Mouse (Mus musculus): ENCODE measurements around the gene Morc1. TPM values are rescaled to one million over a fixed set of nuclear protein-coding genes. Genes with fewer than 3 reads are reported as not detected.

The Morc1 gene
- polyA plus RNA-seq, 1 experiment from 2014 or later = not detected

DNA sequence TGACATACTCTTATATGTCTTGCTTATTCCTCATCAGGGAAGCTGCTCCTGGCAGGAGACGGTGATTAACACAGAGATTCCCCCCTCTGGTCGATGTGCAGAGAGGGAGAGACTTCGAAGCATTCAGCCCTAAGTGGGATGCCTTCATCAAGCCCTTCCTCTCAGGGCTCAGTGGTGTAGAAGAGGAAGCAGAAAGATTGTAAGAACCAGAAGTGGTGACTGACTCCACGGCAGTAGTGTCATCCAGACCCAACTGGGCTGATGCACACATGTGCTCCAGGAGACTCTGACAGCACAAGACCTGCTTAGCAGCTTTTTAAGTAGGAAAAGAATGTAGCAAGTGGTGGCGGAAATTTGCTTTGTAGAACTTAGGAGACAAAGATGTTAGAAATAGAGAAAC, 143.0 kb downstream of the Morc1 start:
- no peak overlapping the region for H3K4me3 ChIP-seq (ENCODE audit: inconsistent target)
- H3K27ac ChIP-seq = no peak overlapping the region
- no peaks in the 10 kb centered on the region for H3K36me3 ChIP-seq (ENCODE audit: inconsistent target)
- no peaks in the 10 kb centered on the region for H3K79me2 ChIP-seq (ENCODE audit: inconsistent target)
- WGBS (ENCODE audit: missing documents) = 35% methylated on average over 5 of the region's 5 CpGs

DNA sequence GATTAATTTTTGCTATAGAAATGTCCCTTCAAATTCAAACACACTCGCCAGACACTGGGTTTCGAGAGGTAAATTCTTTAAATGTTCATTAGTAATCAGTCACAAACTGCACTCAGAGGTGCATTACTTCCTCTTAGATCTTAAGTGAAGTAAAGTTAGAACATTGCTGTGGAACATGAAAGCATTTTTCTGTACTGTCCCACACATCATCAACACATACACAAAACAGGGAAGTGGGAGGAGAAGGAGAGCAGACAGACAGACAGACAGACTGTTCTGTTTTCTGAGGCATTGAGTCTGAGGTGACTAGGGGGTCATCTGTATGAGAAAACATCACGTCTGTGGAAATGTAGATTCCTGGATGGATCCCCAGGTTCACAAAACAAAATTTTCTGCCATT, 143.5 kb downstream of the Morc1 start:
- no peak overlapping the region for H3K27ac ChIP-seq
- H3K36me3 ChIP-seq (ENCODE audit: inconsistent target) = no peaks in the 10 kb centered on the region
- 35% methylated on average over 3 of the region's 3 CpGs for WGBS (ENCODE audit: missing documents)
- no peak overlapping the region for H3K4me3 ChIP-seq (ENCODE audit: inconsistent target)
- H3K79me2 ChIP-seq (ENCODE audit: inconsistent target) = no peaks in the 10 kb centered on the region

DNA sequence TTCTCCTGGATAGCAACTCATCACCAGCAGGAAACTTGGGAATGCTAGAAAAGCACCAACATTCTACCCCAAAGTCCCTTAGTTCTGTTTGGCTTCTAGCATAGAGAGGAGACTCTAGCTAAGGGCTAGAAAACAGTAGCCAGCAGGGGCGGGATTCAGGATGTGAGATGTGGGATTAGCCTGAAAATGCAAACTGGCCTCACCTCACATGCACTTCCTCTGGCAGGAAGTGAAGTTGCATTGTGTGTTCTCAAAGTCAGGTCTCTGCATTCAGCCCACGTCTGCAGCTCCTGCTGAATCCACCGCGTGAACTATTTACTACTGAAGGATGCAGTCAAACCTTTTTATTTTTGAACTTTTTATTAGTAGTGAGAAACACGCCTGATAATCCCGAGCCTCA, 154.3 kb downstream of the Morc1 start:
- WGBS (ENCODE audit: missing documents) = 22% methylated on average over 6 of the region's 6 CpGs
- H3K4me3 ChIP-seq (ENCODE audit: inconsistent target) = no peak overlapping the region
- no peaks in the 10 kb centered on the region for H3K79me2 ChIP-seq (ENCODE audit: inconsistent target)
- no peak overlapping the region for H3K27ac ChIP-seq
- H3K36me3 ChIP-seq (ENCODE audit: inconsistent target) = no peaks in the 10 kb centered on the region

DNA sequence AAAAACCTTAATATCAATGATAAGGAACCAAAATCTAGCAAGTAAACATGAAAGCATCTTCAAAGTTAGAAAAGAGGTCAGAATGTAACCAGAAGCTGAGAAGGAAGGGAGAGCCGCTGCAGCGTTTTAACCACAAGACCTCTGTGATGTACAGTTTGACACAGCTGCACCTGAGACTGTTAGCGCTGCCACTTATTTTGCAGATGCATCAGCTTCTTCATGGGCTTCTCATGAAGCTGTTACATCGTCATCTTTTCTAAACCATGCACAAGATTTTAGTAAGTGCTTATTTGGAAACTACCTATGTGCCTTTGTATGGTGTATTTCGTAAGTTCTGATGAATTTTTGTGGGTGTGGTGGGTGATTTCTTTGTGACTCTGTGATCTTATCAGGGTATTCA, 163.4 kb downstream of the Morc1 start:
- Histone ChIP-seq H3K79me2 (ENCODE audit: inconsistent target) (no peaks in the 10 kb centered on the region), H3K36me3 (ENCODE audit: inconsistent target) (no peaks in the 10 kb centered on the region), H3K27ac (no peak overlapping the region), H3K4me3 (ENCODE audit: inconsistent target) (no peak overlapping the region)
- WGBS (ENCODE audit: missing documents) = 46% methylated on average over 5 of the region's 5 CpGs

DNA sequence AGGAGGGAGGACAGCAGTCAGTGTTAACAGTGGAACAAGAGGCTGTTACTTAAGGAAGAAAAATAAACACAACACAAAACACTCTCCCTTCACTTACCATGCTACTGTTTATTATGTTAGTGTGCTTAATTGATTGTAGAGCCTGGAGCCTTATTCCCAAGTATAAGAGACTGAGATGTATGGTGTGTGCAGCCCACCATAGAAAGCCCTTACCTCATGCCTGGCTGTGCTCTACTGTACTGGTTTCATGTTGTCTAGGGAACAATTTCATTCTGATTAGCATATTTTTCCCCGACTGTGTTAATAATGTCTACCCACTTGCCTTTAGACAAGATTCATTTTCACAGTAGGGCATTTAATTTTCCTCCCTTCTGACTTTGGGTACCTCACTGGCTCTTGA, 164.2 kb downstream of the Morc1 start:
- Histone ChIP-seq H3K36me3 (ENCODE audit: inconsistent target) (no peaks in the 10 kb centered on the region), H3K27ac (no peak overlapping the region), H3K4me3 (ENCODE audit: inconsistent target) (no peak overlapping the region), H3K79me2 (ENCODE audit: inconsistent target) (no peaks in the 10 kb centered on the region)
- 94% methylated on average over 1 of the region's 1 CpGs for WGBS (ENCODE audit: missing documents)

DNA sequence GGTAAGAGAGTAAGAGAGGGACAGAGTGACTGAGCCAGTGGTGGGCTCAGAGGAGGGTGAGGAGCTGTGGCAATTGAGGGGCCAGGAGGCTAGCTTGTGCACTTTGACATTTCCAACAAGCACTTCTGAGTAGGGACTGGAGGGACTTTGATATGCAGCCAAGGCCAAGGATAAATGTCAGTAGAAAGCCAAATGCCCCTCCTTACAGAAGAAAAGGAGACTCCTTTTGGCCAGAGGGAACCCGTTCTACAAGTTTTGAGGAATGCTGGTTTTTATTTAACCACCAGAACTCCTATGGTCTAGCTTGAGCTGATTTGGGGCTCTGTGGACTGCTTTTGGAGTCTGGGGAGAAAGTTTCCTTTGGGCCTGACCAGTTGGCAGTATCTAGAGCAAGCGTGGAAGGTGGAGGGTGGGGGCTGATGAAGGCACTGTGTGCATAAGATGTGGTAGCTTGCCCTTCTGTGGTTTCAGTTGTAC, 172.7 kb downstream of the Morc1 start:
- no peaks in the 10 kb centered on the region for H3K36me3 ChIP-seq (ENCODE audit: inconsistent target)
- WGBS (ENCODE audit: missing documents) = 94% methylated on average over 2 of the region's 2 CpGs

DNA sequence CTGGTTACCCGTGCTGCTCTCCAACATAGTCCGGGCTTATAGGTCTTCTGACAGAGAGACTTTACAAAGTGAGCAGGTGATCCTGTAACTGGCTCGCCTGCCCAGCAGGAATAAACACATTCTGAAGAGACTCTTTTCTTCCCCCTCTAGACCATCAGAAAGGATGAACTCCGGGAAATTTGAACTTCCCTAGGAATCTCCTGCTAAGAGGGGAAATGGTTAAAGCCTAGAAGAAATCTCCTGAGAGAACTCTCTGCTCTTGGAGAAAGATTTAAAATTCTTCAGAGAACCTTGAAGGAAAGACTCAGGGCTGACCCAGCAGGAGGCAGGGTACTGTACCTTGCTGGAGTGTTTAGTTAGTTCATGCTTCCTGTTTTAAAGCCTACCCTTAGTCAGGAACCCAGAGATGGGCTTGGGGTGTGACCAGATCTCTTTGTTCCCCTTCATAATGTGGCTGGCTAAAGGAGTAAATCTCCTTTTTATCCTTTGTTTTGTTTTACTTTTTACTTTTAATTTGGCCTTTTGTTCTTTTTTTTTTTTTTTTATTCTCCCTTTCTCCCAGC, 175.5 kb downstream of the Morc1 start:
- WGBS (ENCODE audit: missing documents) = 84% methylated on average over 4 of the region's 4 CpGs
- Histone ChIP-seq H3K79me2 (ENCODE audit: inconsistent target) (no peaks in the 10 kb centered on the region), H3K4me3 (ENCODE audit: inconsistent target) (no peak overlapping the region), H3K27ac (no peak overlapping the region), H3K36me3 (ENCODE audit: inconsistent target) (no peaks in the 10 kb centered on the region)

More for the DNA sequence above, 172.7 kb downstream of the Morc1 start:
- H3K79me2 ChIP-seq (ENCODE audit: inconsistent target) = no peaks in the 10 kb centered on the region
- no peak overlapping the region for H3K4me3 ChIP-seq (ENCODE audit: inconsistent target)
- no peak overlapping the region for H3K27ac ChIP-seq

DNA sequence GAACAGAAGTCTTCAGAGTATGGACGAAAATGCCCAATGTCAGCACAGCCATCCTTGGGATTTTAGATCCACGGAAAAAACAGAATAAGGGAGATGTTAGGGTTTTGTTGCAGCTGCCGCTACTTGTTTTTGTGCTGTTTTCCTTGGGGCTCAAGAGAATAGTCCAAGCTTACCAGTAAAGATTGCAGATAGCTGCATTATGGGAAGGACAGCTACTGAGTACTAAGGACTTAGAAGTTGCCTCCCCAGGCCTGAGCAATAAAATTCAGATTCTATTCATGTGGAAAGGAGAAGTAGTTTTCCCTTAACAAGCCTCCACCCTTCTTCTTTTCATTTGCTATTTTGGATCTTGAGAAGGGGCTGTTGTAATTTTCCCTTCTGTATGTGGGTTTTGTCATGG, 177.2 kb downstream of the Morc1 start:
- no peak overlapping the region for H3K27ac ChIP-seq
- no peaks in the 10 kb centered on the region for H3K79me2 ChIP-seq (ENCODE audit: inconsistent target)
- no peaks in the 10 kb centered on the region for H3K36me3 ChIP-seq (ENCODE audit: inconsistent target)
- 93% methylated on average over 3 of the region's 3 CpGs for WGBS (ENCODE audit: missing documents)
- H3K4me3 ChIP-seq (ENCODE audit: inconsistent target) = no peak overlapping the region

DNA sequence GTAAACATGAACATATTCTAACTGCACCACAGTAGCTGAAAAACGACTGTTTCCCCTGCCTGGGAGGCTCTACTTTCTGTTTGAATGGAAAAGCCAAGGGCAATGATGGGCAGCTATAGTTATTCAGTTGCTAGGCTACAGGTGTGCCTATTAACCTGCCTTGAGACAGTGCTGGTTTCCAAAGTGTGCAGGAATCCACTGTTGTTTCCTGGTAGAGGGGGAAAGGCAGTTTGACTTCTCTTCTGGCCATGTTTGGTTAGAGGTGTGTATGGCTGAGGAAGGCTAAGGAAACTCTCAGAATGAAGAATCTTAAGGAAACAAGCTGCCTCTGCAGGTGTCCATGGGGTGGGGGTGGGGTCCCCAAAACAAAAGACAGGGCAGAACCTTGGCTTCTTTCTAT, 179.8 kb downstream of the Morc1 start:
- WGBS (ENCODE audit: missing documents) = 19% methylated on average over 1 of the region's 1 CpGs
- Histone ChIP-seq H3K79me2 (ENCODE audit: inconsistent target) (no peaks in the 10 kb centered on the region), H3K27ac (no peak overlapping the region), H3K4me3 (ENCODE audit: inconsistent target) (no peak overlapping the region), H3K36me3 (ENCODE audit: inconsistent target) (no peaks in the 10 kb centered on the region)

DNA sequence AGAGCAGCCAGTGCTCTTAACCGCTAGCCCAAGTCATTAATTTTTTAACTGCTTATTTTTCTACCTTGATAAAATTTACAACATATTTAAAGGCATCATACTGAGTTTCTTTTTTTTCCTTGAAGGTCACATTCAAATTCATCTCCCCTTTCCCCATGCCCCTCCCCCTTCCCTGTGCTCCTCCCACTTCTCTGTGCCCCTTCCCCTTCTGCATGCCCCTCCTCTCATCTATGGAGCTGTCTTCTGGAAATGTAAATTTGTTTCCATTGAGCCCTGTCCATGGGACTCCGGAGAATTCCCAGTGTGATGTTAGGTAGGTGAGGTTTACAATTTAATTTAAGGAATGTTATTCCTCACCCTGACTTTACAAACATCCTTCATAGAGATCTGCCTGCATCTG, 180.4 kb downstream of the Morc1 start:
- H3K36me3 ChIP-seq (ENCODE audit: inconsistent target) = no peaks in the 10 kb centered on the region
- no peak overlapping the region for H3K27ac ChIP-seq
- 96% methylated on average over 2 of the region's 2 CpGs for WGBS (ENCODE audit: missing documents)
- no peak overlapping the region for H3K4me3 ChIP-seq (ENCODE audit: inconsistent target)
- H3K79me2 ChIP-seq (ENCODE audit: inconsistent target) = no peaks in the 10 kb centered on the region

DNA sequence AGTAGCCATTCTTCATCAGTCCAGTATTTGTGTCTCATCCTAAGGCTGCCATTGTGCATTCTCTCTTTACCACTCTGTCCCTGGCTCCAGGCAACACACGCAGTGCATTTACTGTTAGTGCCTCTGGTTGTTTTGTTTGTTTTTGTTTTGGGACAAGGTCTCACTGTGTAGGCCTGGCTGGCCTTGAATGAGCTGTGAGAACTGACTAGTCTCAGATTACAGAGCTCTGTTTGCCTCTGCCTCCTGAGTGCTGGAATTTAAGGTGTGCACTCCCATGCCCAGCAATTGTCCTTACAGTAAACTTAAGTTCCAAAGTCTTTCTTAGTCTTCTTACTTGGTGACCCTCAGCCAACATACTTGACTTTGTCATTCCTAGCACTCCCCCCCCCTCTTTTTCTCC, 182.7 kb downstream of the Morc1 start:
- Histone ChIP-seq H3K27ac (no peak overlapping the region), H3K36me3 (ENCODE audit: inconsistent target) (no peaks in the 10 kb centered on the region), H3K79me2 (ENCODE audit: inconsistent target) (no peaks in the 10 kb centered on the region), H3K4me3 (ENCODE audit: inconsistent target) (no peak overlapping the region)
- 92% methylated on average over 1 of the region's 1 CpGs for WGBS (ENCODE audit: missing documents)

DNA sequence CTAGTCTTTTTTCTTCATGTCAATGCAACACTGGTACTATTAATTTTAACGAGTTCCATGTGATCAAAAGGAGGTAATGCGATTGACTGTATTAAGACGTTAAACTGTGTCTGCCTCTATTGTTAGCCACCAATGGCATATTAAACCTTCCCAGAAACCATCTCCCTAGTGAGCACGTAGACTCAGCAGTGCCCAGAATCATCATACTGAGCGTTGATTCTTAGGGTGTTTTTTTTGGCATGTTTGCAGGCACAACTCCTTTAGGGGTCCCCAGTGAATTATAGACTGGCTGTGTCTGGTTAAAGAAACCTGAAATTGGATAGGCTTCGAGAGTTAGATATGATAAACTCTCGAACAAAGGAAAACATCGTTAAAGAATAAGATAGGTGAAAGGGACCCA, 189.5 kb downstream of the Morc1 start:
- Histone ChIP-seq H3K4me3 (ENCODE audit: inconsistent target) (no peak overlapping the region), H3K36me3 (ENCODE audit: inconsistent target) (no peaks in the 10 kb centered on the region), H3K27ac (no peak overlapping the region), H3K79me2 (ENCODE audit: inconsistent target) (no peaks in the 10 kb centered on the region)
- WGBS (ENCODE audit: missing documents) = 93% methylated on average over 8 of the region's 8 CpGs

DNA sequence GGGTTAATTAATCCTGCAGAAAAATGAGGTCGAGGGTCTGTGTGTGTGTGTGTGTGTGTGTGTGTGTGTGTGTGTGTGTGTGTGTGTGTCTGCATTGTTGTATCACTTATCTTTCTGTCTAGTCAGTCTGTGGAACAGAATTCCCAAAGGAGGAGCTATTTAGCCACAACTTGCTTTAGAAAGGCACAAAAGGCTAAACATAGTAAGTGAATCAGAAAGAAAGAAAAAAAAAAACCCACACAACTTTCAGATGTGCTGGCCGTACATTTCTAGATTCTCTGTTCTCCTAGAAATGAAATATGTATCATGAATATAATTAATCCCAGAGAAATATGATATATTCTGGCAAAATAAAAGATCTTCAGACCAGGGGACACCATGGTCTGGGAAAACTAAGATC, 190.0 kb downstream of the Morc1 start:
- Histone ChIP-seq H3K36me3 (ENCODE audit: inconsistent target) (no peaks in the 10 kb centered on the region), H3K27ac (no peak overlapping the region), H3K4me3 (ENCODE audit: inconsistent target) (no peak overlapping the region), H3K79me2 (ENCODE audit: inconsistent target) (no peaks in the 10 kb centered on the region)
- WGBS (ENCODE audit: missing documents) = 100% methylated on average over 1 of the region's 2 CpGs

DNA sequence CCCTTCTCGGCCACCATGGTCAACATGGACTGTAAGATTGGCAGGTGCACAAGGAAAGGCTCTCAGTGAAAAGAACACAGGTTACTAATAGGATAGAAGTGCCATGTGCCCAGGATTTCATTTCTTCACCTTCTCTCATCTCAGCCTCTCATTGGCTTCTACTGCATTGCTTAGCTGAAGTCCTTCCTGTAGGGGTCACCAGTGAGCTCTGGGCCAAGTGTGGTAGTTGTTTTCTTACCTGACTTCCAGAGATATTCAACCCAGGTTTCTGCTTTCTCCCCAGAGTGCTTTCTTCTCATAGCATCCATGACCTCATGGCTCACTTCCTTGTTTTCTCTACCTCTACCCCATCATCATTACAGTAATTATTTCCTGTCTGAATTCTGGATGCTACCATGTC, 192.4 kb downstream of the Morc1 start:
- H3K79me2 ChIP-seq (ENCODE audit: inconsistent target) = no peaks in the 10 kb centered on the region
- 67% methylated on average over 1 of the region's 1 CpGs for WGBS (ENCODE audit: missing documents)

DNA sequence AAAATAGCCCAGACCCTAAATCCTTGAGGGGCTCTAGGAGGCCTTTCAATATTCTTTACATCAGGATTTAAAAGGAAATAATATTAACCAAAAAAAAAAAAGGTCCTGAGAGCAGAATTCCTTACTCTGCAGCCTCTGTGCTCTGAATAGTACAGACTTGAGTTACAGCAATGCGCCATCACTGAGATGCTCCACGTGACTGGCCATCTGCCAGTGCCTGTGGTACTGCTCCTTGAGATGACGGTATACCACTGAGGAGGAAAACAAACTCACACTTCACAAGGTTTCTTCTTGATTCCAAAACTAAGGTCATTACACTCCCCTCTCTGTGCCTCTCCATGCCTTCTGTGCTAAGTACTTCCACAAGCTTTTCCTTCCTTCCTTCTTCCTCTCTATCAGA, 195.1 kb downstream of the Morc1 start:
- Histone ChIP-seq H3K27ac (no peak overlapping the region), H3K4me3 (ENCODE audit: inconsistent target) (no peak overlapping the region), H3K36me3 (ENCODE audit: inconsistent target) (no peaks in the 10 kb centered on the region), H3K79me2 (ENCODE audit: inconsistent target) (no peaks in the 10 kb centered on the region)
- 59% methylated on average over 3 of the region's 3 CpGs for WGBS (ENCODE audit: missing documents)

More for the DNA sequence above, 192.4 kb downstream of the Morc1 start:
- H3K36me3 ChIP-seq (ENCODE audit: inconsistent target) = no peaks in the 10 kb centered on the region
- no peak overlapping the region for H3K4me3 ChIP-seq (ENCODE audit: inconsistent target)
- H3K27ac ChIP-seq = no peak overlapping the region

DNA sequence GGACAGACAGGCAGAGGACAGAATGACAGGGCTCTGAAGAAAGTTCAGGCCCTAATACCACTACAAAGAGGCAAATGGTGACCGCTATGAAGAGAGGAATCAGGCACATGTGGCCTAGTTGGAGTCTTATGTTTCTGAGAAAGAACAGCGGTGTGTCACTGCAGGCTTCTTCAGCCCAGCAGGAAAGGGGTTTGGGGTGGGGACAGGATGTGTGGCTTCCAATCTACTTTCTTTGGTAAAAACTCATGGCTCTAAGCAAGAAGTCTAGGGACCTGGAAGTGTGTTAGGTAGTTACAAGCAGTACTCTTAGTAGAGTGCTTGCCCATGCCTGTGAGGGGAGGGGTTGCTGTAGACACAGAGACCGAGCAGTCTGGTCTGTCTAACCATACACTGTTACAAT, 196.3 kb downstream of the Morc1 start:
- 74% methylated on average over 3 of the region's 3 CpGs for WGBS (ENCODE audit: missing documents)
- Histone ChIP-seq H3K27ac (no peak overlapping the region), H3K36me3 (ENCODE audit: inconsistent target) (no peaks in the 10 kb centered on the region), H3K79me2 (ENCODE audit: inconsistent target) (no peaks in the 10 kb centered on the region), H3K4me3 (ENCODE audit: inconsistent target) (no peak overlapping the region)

Data from macrophage (primary cell).